Mouse (Mus musculus): ENCODE measurements around the gene Arl3.
"Not testable (repeated sequence)": the region's sequence is repeated elsewhere in the genome, so short reads cannot be mapped to it uniquely, and the experiment has no call there.

The Arl3 gene

GRCm38 (mm10) chr19:46591575-46591974 lies 18.6 kb upstream of the Arl3 start:
- DNase-seq (ENCODE audit: low spot score), result no peak

- DNase-seq (ENCODE audit: low spot score), result peak; percentile 68
Observed at GRCm38 (mm10) chr19:46587823-46588508, 15.0 kb upstream of the Arl3 start.

DNA sequence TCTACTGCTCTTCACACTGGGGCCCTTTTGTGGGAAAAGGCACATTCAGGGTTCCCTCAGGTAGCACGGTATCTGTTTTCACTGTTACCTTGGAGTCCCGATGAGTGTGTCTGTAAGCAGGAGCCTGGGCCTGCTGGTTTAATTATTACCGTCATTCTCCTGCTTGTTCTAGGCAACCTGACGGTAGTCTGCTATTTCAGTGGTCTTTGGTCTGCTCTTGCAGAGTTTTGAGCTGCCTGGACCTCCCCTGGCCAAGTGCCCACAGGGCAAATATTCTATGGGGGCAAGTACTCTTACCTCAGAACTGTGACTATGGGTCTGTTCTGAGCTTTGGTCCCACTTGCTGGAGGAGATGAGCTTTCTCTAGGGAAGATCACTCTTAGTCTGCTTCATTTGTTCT lies 2.2 kb upstream of the Arl3 start:
- DNase-seq (ENCODE audit: low spot score), result no peak

DNA sequence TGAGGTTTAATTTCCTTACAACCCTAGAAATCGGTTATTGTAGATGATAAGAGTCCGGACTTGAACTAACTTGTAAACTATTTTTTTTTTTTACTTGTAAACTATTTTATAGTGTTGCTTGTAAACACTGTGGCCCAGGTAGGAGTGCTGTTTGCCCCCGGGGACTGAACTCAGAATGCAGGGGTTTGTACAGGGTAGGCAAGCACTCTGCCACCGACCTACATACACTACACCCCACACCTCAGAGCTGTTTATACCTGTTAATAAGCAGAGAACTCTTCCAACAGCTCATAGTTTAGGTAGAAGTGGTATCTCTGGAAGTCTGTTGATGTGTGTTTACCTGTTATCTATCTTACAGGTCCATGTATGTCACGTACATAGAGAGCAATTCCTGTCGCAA lies 992 bp upstream of the Arl3 start:
- DNase-seq (ENCODE audit: low spot score), result no peak

DNA sequence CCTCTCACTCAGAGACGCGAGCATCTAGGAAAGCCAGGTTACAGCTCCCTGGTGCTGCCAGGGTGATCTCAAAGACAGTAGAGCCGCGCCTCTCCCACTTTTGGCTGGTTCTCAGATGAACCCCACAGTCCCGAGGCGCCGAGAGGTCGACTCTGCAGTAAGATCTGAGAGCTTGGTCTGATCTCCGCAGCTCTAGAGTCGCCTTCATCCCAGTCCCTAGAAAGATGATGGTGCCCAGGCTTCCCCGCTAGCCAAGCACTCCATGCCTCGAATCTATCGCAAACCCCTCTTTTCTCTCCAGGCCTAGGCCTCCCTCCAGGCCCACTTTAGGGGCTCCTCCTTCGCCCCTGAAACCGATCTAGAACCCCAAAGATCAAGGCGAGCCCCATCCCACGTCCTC lies 450 bp downstream of the Arl3 start:
- no peak for DNase-seq (ENCODE audit: low spot score)

GRCm38 (mm10) chr19:46571878-46572244 lies 1.1 kb downstream of the Arl3 start:
- no peak for DNase-seq (ENCODE audit: low spot score)

DNA sequence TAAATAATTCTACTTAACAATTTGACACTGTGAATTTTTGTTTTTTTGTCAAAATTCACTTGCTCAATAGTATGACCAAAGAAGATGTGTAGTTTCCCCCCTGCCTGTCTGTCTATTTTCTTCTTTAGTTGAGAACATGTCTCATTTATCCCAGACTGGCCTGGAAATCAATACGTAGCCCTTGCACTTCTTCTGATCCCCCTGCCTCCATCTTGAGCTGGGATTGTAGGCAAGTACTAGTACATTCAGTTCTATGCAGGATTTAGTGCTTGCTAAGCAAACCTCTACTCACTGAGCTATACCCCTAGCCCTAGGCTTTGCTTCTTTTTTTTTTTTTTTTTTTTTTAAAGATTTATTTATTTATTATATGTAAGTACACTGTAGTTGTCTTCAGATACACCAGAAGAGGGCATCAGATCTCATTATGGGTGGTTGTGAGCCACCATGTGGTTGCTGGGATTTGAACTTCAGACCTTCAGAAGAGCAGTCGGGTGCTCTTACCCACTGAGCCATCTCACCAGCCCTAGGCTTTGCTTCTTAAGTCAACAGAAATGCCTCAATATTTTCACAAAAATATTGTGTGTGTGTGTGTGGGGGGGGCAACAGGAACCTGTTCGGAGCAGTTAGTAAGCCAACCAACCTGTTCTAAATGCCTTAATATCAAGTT lies 1.7 kb downstream of the Arl3 start:
- DNase-seq (ENCODE audit: low spot score), result not testable (repeated sequence)

- no peak for DNase-seq (ENCODE audit: low spot score)
Observed at GRCm38 (mm10) chr19:46564043-46564462, 8.9 kb downstream of the Arl3 start.

- DNase-seq (ENCODE audit: low spot score), result no peak
Observed at GRCm38 (mm10) chr19:46563603-46564002, 9.4 kb downstream of the Arl3 start.

DNA sequence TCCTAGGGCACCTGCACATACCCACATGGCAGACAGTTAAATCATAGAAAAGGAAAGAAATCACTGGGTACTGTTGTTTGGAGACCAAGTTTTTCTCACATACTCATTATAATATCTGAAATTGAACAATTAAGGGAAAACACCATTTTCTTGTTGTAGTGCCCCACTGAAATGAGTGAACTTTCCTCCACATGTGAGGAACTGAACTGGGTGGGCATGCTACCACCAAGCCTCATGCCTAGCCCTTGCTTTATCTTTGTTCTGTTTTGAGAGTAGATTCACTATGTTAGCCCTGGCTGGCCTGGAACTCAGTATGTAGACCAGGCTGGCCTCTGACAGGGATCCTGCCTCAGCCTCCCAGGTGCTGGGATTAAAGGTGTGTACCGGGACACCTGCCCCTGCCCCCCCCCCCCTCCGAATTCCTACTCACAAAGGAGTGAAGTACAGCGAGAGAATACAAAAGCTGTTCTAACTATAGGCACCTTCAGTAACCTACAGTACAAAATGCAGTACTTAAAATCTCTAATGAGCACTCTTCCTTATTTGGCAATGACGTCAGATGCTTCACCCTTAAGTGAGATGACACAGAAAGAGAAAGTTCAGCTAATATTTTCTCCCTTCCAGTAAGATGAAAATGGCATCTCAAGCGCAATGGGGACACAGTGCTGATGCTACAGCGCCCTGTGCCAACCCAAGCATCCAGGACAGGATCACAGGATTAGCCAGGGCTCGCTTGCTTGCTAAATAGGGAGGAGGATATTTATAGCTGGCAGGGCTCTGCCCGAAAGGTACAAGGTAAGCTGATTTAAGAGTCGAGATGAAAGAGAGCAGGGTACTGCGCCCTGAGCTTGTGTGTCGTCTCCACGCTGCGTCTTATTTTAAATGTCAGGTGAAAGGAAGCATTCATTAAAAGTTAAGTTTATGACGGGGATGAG lies 10.2 kb downstream of the Arl3 start:
- no peak for DNase-seq (ENCODE audit: low spot score)

DNA sequence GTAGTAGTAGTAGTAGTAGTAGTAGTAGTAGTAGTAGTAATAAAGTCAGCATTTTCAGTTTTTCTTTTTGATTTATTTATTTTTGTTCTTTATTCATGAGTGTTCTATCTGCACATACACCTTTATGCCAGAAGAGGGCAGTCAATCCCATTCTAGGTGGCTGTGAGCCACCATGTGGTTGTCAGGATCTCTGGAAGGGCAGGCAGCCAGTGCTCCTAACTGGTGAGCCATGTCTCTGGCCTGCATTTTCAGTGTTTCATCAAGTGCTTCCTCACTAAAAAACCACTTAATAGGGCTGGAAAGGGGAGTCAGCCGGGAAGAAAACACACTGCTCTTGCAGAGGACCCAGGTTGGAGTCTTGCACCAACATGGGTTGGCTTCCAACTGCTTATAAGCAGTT lies 10.9 kb downstream of the Arl3 start:
- DNase-seq (ENCODE audit: low spot score), result peak; percentile 27

GRCm38 (mm10) chr19:46558631-46559030 lies 14.4 kb downstream of the Arl3 start:
- DNase-seq (ENCODE audit: low spot score), result no peak

DNA sequence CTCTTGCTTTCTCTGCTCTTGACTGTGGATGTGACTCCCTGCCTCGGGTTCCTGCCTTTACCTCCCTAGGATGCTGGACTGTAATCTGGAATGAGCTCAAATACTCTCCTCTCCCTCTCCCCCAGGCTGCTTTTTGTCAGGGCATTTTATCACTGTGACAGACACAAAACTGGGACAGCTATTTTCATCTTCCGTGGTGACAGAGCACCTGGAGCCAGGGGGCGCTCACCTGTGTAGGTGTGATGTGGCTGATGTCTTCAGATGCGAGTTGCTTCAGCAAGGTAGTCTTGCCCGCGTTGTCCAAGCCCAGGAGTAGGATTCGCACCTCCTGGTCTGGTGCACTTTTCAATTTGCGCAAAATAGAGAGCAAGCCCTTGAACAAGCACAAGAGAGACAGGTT lies 15.0 kb downstream of the Arl3 start:
- no peak for DNase-seq (ENCODE audit: low spot score)

GRCm38 (mm10) chr19:46553541-46553955 lies 19.4 kb downstream of the Arl3 start:
- DNase-seq (ENCODE audit: low spot score), result no peak

DNA sequence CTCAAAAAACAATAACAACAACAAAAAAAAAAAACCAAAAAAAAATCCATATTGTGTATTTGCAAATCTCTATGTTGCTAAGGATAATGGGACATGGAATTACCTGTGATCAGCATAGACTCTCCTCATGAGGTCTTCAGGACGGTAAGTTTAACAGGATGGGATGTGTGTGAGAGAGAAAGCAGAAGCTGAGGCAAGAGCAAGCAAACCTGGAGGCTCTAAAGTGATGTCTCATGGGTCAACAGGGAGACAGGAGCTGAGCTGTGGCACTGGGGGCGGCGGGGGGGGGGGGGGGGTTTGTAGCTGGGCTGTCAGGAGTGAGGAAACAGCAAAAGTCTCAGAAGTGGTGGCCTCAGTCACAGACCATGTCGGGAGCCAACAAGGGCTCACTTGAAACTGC lies 20.5 kb downstream of the Arl3 start:
- no peak for DNase-seq (ENCODE audit: low spot score)

DNA sequence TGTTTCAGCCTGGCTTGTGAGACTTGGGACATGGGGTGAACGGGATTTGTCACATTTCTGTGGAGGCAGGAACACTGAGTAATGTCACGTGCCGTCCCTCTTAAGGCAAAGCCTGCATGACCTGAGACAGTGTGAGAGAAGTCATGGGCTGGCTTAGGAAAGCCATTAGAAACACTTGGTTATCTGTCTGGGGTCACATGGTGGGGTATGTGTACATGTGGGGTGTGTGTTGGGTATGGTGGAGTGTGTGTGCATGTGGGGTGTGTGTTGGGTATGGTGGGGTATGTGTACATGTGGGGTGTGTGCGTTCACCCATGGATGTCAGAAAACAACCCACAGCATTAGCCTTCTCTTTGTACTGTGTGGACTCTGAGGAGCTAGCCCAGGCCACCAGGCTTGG lies 22.6 kb downstream of the Arl3 start:
- no peak for DNase-seq (ENCODE audit: low spot score)

- no peak for DNase-seq (ENCODE audit: low spot score)
Observed at GRCm38 (mm10) chr19:46548110-46548509, 24.9 kb downstream of the Arl3 start.

DNA sequence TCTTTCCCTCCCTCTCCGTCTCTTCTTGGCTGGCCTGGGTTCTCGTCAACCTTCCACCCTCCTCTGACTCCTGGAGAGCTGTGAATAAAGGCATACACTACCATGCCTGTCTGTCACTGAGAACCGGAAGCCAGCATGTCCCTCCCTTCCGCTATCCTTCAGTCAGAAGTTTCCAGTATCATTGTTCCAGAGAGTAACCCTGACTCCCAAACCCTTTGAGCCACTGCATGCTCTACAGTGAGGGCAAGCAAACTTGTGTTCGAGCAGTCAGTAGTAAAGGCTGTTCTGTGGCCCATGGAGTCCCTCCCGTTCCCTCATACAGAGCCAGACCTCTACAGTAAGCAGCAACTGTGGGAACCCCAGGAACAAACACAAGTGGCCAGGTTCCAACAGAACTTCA lies 25.4 kb downstream of the Arl3 start:
- no peak for DNase-seq (ENCODE audit: low spot score)

GRCm38 (mm10) chr19:46542750-46543149 lies 30.2 kb downstream of the Arl3 start:
- no peak for DNase-seq (ENCODE audit: low spot score)

DNA sequence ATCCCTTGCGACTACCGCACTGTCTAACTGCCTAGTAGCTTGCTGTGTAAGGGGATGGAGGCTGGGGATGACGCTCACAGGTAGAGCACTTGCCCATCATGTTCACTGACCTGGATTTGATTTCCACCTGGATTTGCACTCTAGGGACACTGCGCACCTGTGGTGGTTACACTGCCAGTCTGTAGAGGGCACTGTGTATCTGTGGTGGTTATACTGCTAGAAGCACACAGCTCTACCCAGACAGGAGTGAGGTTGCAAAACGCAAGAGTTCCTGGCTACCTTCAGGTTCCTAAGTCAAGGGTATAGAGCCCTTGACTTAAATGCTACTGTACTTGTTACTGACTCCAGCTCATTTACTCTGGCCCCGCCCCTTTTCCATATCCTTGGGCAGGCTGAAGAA lies 34.8 kb downstream of the Arl3 start:
- DNase-seq (ENCODE audit: low spot score), result no peak

- no peak for DNase-seq (ENCODE audit: low spot score)
Observed at GRCm38 (mm10) chr19:46537357-46537756, 35.6 kb downstream of the Arl3 start.

DNA sequence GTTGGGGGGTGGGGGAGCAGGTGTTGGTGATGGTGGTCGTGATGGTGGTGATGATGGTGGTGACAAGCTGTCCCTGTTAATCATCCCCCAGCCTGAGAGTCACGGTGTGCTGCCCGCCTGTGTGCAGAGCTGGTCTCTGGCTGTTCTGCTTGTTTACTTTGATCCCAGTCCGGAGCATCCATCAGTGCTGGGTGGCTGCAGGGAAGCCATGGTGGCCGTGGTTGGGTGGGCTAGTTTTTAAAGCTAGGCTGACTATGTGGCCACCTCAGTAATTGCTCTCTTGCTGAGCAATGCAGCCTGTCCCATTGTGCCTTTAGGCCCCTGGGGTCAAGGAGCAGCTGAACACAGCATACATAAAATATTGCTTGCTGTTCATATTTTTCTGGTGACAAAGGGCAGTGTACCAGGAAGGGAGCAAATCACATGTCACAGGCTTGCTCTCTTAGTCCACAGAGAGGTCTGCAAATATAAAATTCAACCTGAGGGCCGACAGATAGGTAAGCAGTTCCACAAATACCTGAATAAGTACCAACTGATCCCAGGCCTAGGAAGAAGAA lies 38.4 kb downstream of the Arl3 start:
- no peak for DNase-seq (ENCODE audit: low spot score)

- DNase-seq (ENCODE audit: low spot score), result no peak
Observed at GRCm38 (mm10) chr19:46533525-46533924, 39.5 kb downstream of the Arl3 start.

Measured in testis, postnatal 14 days (tissue).